In the genomic region with DNA sequence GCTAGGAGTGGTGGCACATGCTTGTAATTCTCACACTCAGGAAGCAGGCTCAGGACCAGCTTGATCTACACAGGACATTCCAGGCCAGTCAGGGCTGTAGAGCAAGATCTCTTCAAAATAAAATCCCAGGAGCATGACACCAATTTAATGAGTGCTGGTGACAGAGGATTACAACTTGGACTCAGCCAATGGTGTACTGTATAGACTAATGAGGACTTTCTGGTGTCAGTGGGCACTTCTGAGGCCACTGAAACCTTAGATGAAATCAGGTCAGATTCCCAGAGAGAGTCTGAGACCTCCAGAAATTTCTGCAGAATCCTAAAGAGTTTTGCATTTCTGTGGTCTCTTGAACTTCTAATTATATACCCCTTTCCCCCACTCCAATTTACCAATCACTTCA, we compare ENCODE assay signal across 15 mouse cellular contexts. TPM values are rescaled to one million over a fixed set of nuclear protein-coding genes. Genes with fewer than 3 reads are reported as not detected.
"Had no signal": no experiment of that assay in that cellular context is flagged by ENCODE, and none has a peak within 500 bp of the region (broad histone marks: within the 10 kb centered on the region; RNA-seq: fewer than 3 reads in every experiment).

No protein-coding gene starts in this region.

- H3K4me1 ChIP-seq: lung, embryonic 15.5 days; megakaryocyte, embryonic 14.5 days; midbrain, embryonic 13.5 days; midbrain, embryonic 15.5 days; neural tube, embryonic 12.5 days had no signal

- H3K4me2 ChIP-seq: lung, embryonic 15.5 days; midbrain, embryonic 11.5 days; midbrain, embryonic 13.5 days; midbrain, embryonic 15.5 days; neural tube, embryonic 12.5 days had no signal

- ATAC-seq: lung, postnatal 0 days; midbrain, embryonic 13.5 days; midbrain, embryonic 15.5 days had no signal

- DNase-seq: lung, adult 2 months; lung, postnatal 14 days; lung, postnatal 36 days; right cerebral cortex, postnatal 14 days; thymus, adult 18-20 months; thymus, postnatal 14 days; thymus, postnatal 36 days had no signal

- H3K4me3 ChIP-seq: lung, embryonic 15.5 days; megakaryocyte, embryonic 14.5 days; midbrain, embryonic 13.5 days; midbrain, embryonic 15.5 days; neural tube, embryonic 12.5 days had no signal

- H3K9me3 ChIP-seq: lung, embryonic 15.5 days; midbrain, embryonic 13.5 days; midbrain, embryonic 15.5 days; neural tube, embryonic 12.5 days had no signal

- H3K27me3 ChIP-seq: lung, embryonic 15.5 days; megakaryocyte, embryonic 14.5 days; midbrain, embryonic 13.5 days; midbrain, embryonic 15.5 days; neural tube, embryonic 12.5 days had no signal

- H3K36me3 ChIP-seq: lung, embryonic 15.5 days; midbrain, embryonic 13.5 days; midbrain, embryonic 15.5 days; neural tube, embryonic 12.5 days had no signal

- H3K9ac ChIP-seq: lung, embryonic 15.5 days; midbrain, embryonic 13.5 days; midbrain, embryonic 15.5 days; neural tube, embryonic 12.5 days had no signal

- H3K27ac ChIP-seq: lung, embryonic 15.5 days; macrophage; midbrain, embryonic 13.5 days; midbrain, embryonic 15.5 days; neural tube, embryonic 12.5 days had no signal

RNA-seq across cellular contexts. Expression of a gene that starts 57.9 kb away (rescaled TPM):
- polyA plus RNA-seq: macrophage had no signal
